Mouse (Mus musculus) erythroblast, embryonic 14.5 days (primary cell): ENCODE results near the gene Atp8b2.

Source experiments
- GATA1 ChIP-seq: IDR thresholded peaks from 2 replicates; pipeline ENCODE4 v1.6.1; 2012; ENCODE audit warnings: low read length, inconsistent platforms, mixed read lengths
- TAL1 ChIP-seq: IDR thresholded peaks from 3 replicates; pipeline ENCODE4 v1.6.1; 2012; ENCODE audit warnings: low read length, inconsistent platforms, mixed read lengths

- no peak for TF ChIP-seq GATA1
- no peak for TF ChIP-seq TAL1
Measured at GRCm38 (mm10) chr3:89959435-89959834, 3.9 kb downstream of the Atp8b2 start.
